Mouse (Mus musculus) liver, embryonic 11.5 days (tissue): ENCODE data around the gene Surf1. TPM values are rescaled to one million over a fixed set of nuclear protein-coding genes. Genes with fewer than 3 reads are reported as not detected.
A peak's percentile ranks its signal among the peaks of the same experiment; 100 is the strongest.

Source experiments
- ATAC-seq: fragments of 200-750 bp; cut with Nextera tagmentation; replicated peaks from 2 replicates; pipeline ENCODE4 v1.8.0; 2017; ENCODE audit warnings: moderate number of reproducible peaks, mild to moderate bottlenecking, moderate TSS enrichment, moderate library complexity; ENCODE audit not compliant: low FRiP score
- DNase-seq: peaks from one replicate; pipeline ENCODE4 v3.0.0-alpha.2; 2017; ENCODE audit warnings: low spot score
- H3K27ac ChIP-seq: fragments of 300-500 bp; sonication (generic); 2 replicates; pipeline ENCODE4 v1.5.1; 2014; ENCODE audit warnings: mild to moderate bottlenecking, low read depth, low read length, control low read depth
- H3K27me3 ChIP-seq: fragments of 300-500 bp; sonication (generic); replicated peaks from 2 replicates; pipeline ENCODE4 v1.6.1; 2014; ENCODE audit warnings: low read length, mixed read lengths; ENCODE audit not compliant: control insufficient read depth, insufficient read depth
- H3K36me3 ChIP-seq: fragments of 300-500 bp; sonication (generic); 2 replicates; pipeline ENCODE4 v1.6.1; 2014; ENCODE audit warnings: mild to moderate bottlenecking, low read length, moderate library complexity, mixed read lengths; ENCODE audit not compliant: control insufficient read depth, insufficient read depth
- H3K4me1 ChIP-seq: fragments of 300-500 bp; sonication (generic); replicated peaks from 2 replicates; pipeline ENCODE4 v1.6.1; 2014; ENCODE audit warnings: low read length, mixed read lengths; ENCODE audit not compliant: control insufficient read depth, insufficient read depth
- H3K4me2 ChIP-seq: fragments of 300-500 bp; sonication (generic); 2 replicates; pipeline ENCODE4 v1.6.1; 2014; ENCODE audit warnings: mild to moderate bottlenecking, control low read depth, moderate library complexity
- H3K4me3 ChIP-seq: fragments of 300-500 bp; sonication (generic); 2 replicates; pipeline ENCODE4 v1.5.1; 2014; ENCODE audit warnings: low read depth, low read length, control low read depth
- H3K9ac ChIP-seq: fragments of 300-500 bp; sonication (generic); 2 replicates; pipeline ENCODE4 v1.6.1; 2014; ENCODE audit warnings: low read depth, low read length, control low read depth
- H3K9me3 ChIP-seq: fragments of 300-500 bp; sonication (generic); 2 replicates; pipeline ENCODE4 v1.6.1; 2016; ENCODE audit warnings: low read length, inconsistent platforms, mixed read lengths; ENCODE audit not compliant: control insufficient read depth
- WGBS: fragments of 180-500 bp; shearing (Covaris S2); extraction: QIAGEN DNeasy Blood & Tissue Kit; methylation state at CpG from one replicate; pipeline ENCODE4 v1.1.7; 2014; 5-methylcytosine and 5-hydroxymethylcytosine counted together
- polyA plus RNA-seq: library from polyadenylated mRNA; unstranded; fragments of >200 nt; fragmentation: Nextera tagmentation; extraction: Ambion mirVana; gene quantifications from 2 replicates; pipeline ENCODE4 v1.2.1, GENCODE M21; 2014

The Surf1 gene
- polyA plus RNA-seq, 1 experiment from 2014 or later: 56.5 TPM

DNA sequence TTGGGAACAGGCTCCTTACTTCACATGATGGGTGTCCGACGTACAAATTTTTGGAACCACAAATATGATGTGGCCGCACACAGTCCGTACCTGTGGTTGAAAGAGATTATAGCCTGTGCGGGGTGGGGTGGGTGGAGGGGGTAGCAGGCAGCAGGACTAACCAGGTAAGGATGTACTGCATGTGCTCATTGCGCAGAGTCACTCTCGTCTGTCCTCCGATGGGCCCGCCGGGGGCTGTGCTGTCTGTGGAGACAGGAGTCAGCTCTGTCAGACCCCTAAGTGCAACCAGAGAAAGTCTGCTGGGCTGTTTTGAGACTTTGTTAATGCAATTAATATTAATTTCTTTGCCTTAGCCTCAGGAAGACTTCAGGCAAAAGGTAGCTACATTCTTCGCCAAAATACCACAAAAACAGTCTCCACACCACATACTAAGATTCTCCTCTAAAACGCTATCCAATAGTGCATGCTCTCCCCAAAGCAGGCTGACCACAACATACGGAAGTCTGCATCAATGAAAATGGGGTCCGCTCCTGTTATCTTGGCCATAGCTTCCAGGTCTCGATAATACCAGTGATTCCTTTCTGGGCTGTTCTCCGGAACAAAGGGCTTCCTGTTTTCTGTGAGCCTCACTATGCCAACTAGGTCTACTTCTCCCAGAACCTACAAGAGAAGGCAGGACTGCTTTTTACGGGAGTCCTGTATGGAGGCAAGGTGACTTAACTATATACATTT lies 2.7 kb downstream of the Surf1 start:
- no peak for ATAC-seq
- H3K27ac ChIP-seq: peak overlapping the region; percentile 2; the same call in 1 of the 2 replicates
- 58% methylated on average over 17 of the region's 17 CpGs for WGBS
- peaks cover 30% of the 10 kb centered on the region for H3K36me3 ChIP-seq
- H3K9me3 ChIP-seq: no peaks in the 10 kb centered on the region
- peak overlapping the region; percentile 8 for H3K9ac ChIP-seq
- H3K4me1 ChIP-seq: peaks cover 51% of the 10 kb centered on the region
- no peak for DNase-seq
- H3K4me3 ChIP-seq: peak overlapping the region; percentile 14
- no peaks in the 10 kb centered on the region for H3K27me3 ChIP-seq
- H3K4me2 ChIP-seq: peak overlapping the region; percentile 96

DNA sequence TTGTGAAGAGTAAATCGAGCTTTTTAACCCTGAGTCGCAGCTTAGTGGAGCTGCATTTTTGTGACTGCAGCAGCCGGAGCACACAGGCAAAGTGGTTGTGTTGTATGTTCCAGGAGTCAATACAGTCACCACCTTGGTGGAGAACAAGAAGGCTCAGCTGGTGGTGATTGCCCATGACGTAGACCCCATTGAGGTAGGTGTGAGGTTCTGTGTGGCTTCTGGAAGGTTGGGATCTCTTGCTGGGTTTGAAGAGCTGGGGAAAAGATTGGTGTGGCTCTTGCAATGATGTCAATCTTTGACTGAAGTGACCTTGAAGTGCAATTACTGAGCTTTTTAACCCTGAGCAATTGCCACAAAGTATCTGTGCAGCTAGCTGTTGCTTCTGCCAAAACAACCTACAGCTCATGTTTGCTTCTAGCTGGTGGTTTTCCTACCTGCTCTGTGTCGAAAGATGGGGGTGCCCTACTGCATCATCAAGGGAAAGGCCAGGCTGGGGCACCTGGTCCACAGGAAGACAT lies 4.0 kb downstream of the Surf1 start:
- peaks cover 46% of the 10 kb centered on the region for H3K4me1 ChIP-seq
- peak overlapping the region; percentile 81 for H3K27ac ChIP-seq
- no peaks in the 10 kb centered on the region for H3K9me3 ChIP-seq
- DNase-seq: no peak
- peaks cover 33% of the 10 kb centered on the region for H3K36me3 ChIP-seq
- H3K27me3 ChIP-seq: no peaks in the 10 kb centered on the region
- no peak for ATAC-seq
- H3K9ac ChIP-seq: peak overlapping the region; percentile 87
- H3K4me2 ChIP-seq: peak overlapping the region; percentile 96
- 52% methylated on average over 5 of the region's 5 CpGs for WGBS
- H3K4me3 ChIP-seq: peak overlapping the region; percentile 79

DNA sequence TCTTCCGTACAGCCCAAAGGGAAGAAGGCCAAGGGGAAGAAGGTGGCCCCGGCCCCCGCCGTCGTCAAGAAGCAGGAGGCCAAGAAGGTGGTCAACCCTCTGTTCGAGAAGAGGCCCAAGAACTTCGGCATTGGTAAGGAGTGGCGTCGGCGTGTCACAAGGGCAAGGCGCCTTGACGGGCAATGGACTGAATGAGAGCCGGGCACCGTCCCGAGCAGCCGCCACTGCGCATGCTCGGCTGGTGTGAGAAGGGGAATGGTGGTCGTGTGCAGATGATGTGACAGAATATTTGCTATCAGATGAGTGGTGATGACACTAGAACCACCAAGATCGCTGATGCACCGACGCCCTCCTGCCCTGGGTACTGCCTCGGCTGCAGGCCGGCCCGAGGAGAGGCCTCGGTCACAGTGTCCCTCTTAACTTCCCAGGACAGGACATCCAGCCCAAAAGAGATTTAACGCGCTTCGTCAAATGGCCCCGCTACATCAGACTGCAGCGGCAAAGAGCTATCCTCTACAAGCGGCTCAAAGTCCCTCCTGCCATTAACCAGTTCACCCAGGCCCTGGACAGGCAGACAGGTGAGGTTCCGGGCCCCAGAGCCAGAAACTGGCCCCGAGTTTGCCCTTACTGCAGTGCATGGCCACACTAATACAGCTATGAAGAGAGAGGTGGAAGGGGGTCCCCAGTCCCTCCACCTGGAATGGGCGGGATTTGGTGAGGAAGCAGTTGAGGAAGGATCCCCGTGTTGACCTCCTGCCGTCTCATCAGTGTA lies 5.2 kb downstream of the Surf1 start:
- no peaks in the 10 kb centered on the region for H3K9me3 ChIP-seq
- H3K27me3 ChIP-seq: no peaks in the 10 kb centered on the region
- DNase-seq (no peak), ATAC-seq (peak; percentile 17)
- H3K4me2 ChIP-seq: peak overlapping the region; percentile 96
- peaks cover 38% of the 10 kb centered on the region for H3K36me3 ChIP-seq
- WGBS: under 1% methylated on average over 37 of the region's 37 CpGs
- H3K9ac ChIP-seq: peak overlapping the region; percentile 87
- peak overlapping the region; percentile 79 for H3K4me3 ChIP-seq
- H3K4me1 ChIP-seq: peaks cover 40% of the 10 kb centered on the region
- H3K27ac ChIP-seq: peak overlapping the region; percentile 81

DNA sequence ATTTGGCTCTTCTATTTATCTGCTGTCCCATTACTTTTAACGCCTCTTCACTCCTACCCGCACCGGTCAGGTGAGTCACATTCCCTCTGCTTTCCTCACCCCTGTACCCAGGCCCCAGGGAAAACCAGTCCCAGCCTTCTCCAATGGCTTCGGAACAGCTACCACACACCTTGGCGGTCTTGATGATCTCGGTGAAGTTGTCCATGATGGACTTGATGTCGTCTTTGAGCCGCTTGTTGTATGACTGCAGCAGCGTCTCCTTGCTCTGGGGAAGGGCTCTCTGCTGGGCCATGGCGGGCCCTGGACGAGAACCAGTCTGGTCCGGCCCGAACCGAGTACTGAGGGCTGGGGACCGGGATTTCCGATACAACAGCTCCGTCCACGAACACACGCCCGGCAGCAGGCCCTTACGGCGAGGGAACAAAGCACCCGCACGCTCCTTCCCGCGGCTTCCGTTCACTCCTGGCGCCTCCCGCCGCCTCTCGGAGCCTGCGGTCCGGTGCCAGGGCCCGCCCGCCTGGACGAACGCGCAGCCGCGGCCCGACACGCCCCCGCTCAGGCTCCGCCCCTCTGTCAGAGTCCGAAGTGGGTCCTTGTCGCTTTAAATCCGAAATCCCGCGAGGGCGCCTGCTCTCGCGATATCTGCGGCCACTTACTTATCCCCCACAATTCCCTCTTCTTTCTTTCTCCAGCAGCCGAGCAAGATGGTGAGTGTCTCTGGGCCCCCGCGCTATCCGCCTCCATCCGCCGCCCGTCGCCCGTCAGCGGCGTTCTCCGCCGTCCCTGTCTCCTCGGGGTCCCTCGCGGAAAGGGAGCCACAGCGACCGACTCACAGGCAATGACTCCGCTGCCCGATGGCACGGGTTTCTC lies 6.0 kb downstream of the Surf1 start, which contains the start of the genes Med22 and Rpl7a:
Gene Med22, minus strand, starts transcription at position 554 of the 870 bp plus-strand sequence.
Gene Rpl7a, plus strand, starts transcription at position 641 of the 870 bp plus-strand sequence.
- peaks cover 36% of the 10 kb centered on the region for H3K4me1 ChIP-seq
- no peaks in the 10 kb centered on the region for H3K27me3 ChIP-seq
- H3K9ac ChIP-seq: peak within 1 kb of the TSS; percentile 87
- ATAC-seq: peak; percentile 89
- DNase-seq: peak; percentile 96
- peak within 1 kb of the TSS; percentile 79 for H3K4me3 ChIP-seq
- peak within 1 kb of the TSS; percentile 81 for H3K27ac ChIP-seq
- H3K9me3 ChIP-seq: no peaks in the 10 kb centered on the region
- under 1% methylated on average over 74 of the region's 74 CpGs for WGBS
- H3K4me2 ChIP-seq: peak within 1 kb of the TSS; percentile 96
- peaks cover 47% of the 10 kb centered on the region for H3K36me3 ChIP-seq

DNA sequence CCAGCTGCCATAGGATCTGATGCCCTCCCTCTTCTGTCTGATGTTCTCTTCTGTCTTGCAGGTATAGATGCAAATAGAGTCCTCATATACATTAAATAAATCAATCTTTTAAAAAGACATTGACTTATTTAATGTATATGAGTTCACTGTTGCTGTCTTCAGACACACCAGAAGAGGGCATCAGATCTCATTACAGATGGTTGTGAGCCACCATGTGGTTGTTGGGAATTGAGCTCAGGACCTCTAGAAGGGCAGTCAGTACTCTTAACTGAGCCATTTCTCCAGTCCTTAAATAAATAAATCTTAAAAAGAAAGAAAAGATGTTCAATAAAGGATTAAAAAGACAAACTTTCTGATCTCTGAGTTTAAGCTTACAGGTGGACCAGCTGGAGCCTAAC lies 6.9 kb downstream of the Surf1 start:
- Histone ChIP-seq H3K27ac (peak overlapping the region; percentile 74; the same call in 1 of the 2 replicates), H3K9me3 (no peaks in the 10 kb centered on the region), H3K4me1 (peaks cover 27% of the 10 kb centered on the region), H3K36me3 (peaks cover 50% of the 10 kb centered on the region), H3K4me3 (peak overlapping the region; percentile 79), H3K4me2 (peak overlapping the region; percentile 94), H3K9ac (peak overlapping the region; percentile 87), H3K27me3 (no peaks in the 10 kb centered on the region)
- DNase-seq (no peak), ATAC-seq (no peak)

DNA sequence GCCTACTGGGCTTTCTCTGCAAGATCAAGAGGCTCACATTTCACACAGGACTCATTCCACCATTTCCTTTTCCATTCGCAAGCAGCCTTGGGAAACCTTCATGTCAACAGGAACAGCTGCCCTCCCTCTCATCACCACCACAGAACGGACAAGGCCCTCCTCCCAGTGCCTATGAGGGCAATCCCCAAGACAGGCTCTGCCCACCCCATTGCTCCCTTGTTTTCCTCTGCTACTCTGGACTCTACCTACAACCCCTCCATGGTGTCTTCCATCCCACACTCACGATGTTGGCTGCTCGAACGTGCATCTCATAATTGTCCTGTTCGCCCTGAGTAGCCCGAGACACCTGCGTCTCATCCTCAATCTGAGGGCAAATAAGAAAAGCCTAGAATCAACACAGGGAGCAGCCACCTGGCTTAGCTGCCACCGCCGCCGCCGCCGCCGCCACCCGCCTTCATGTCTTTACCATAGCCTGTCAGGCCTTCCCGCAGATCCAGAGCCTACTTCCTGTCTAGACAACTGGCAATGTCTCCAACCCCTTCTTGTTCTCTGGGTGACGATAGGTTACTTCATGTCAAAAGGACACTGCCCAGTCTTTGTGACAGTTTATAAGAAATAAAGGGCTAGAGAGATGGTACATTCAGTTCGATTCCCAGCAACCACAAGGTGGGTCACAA lies 7.5 kb downstream of the Surf1 start:
- Histone ChIP-seq H3K9me3 (no peaks in the 10 kb centered on the region), H3K27me3 (no peaks in the 10 kb centered on the region), H3K36me3 (peaks cover 45% of the 10 kb centered on the region), H3K27ac (peak overlapping the region; percentile 8; the same call in 1 of the 2 replicates), H3K4me2 (peak overlapping the region; percentile 94), H3K9ac (peak overlapping the region; percentile 87), H3K4me3 (peak overlapping the region; percentile 79), H3K4me1 (peaks cover 22% of the 10 kb centered on the region)
- DNase-seq: no peak
- 66% methylated on average over 18 of the region's 18 CpGs for WGBS
- no peak for ATAC-seq

GRCm38 (mm10) chr2:26907109-26907508 lies 9.2 kb downstream of the Surf1 start:
- Histone ChIP-seq H3K27ac (no peak overlapping the region), H3K9me3 (no peaks in the 10 kb centered on the region), H3K36me3 (peaks cover 29% of the 10 kb centered on the region), H3K9ac (no peak overlapping the region), H3K4me1 (peaks cover 17% of the 10 kb centered on the region), H3K4me3 (no peak overlapping the region), H3K4me2 (no peak overlapping the region), H3K27me3 (no peaks in the 10 kb centered on the region)
- ATAC-seq (no peak), DNase-seq (no peak)
- WGBS: 55% methylated on average over 4 of the region's 4 CpGs
